Mouse (Mus musculus) frontal cortex, postnatal 36 days (tissue): ENCODE measurements around the gene Cdca3.
"Not testable (repeated sequence)": the region's sequence is repeated elsewhere in the genome, so short reads cannot be mapped to it uniquely, and the experiment has no call there.

Experiments used
- DNase-seq, 2 experiments: peaks; one replicate each; pipeline ENCODE4 v3.0.0; 2022; ENCODE audit warnings: low spot score in 2 of 2

Gene Cdca3

DNA sequence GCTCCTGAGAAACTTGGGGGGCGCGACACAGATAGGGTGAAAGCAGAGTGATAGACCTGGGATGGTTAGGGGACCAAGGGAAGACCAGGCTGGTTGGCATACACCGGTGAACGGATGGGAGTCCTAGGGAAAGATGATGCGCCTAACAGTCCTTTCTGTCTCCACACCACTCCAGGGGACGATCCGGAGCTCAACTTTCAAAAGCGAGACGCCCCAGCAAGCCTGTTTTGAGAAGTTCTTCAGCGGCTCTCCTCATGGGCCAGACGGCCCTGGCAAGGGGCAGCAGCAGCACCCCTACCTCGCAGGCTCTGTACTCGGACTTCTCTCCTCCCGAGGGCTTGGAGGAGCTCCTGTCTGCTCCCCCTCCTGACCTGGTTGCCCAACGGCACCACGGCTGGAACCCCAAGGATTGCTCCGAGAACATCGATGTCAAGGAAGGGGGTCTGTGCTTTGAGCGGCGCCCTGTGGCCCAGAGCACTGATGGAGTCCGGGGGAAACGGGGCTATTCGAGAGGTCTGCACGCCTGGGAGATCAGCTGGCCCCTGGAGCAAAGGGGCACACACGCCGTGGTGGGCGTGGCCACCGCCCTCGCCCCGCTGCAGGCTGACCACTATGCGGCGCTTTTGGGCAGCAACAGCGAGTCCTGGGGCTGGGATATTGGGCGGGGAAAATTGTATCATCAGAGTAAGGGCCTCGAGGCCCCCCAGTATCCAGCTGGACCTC is 20.1 kb upstream of the Cdca3 start:
- DNase-seq = peak in 1 of 2 experiments; percentile 71

DNA sequence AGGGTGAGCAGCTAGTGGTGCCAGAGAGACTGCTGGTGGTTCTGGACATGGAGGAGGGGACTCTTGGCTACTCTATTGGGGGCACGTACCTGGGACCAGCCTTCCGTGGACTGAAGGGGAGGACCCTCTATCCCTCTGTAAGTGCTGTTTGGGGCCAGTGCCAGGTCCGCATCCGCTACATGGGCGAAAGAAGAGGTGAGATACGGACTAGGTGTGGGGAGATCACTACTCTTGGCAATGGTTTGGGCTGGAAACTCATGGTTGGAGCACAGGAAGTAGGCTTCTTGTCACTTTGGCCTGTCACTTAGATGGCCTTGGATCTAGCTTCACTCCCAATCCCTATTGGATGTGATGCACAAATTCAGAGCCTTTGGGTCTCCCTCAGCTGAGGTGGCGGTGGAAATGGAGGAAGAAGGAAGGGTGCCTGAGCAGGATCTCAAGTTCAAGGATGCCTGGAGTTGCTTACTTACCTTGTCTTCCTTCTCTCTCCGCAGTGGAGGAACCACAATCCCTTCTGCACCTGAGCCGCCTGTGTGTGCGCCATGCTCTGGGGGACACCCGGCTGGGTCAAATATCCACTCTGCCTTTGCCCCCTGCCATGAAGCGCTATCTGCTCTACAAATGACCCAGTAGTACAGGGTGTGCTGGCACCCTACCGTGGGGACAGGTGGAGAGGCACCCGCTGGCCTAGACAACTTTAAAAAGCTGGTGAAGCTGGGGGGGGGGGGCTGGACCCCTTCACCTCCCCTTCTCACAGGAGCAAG is 19.4 kb upstream of the Cdca3 start:
- DNase-seq = no peak

DNA sequence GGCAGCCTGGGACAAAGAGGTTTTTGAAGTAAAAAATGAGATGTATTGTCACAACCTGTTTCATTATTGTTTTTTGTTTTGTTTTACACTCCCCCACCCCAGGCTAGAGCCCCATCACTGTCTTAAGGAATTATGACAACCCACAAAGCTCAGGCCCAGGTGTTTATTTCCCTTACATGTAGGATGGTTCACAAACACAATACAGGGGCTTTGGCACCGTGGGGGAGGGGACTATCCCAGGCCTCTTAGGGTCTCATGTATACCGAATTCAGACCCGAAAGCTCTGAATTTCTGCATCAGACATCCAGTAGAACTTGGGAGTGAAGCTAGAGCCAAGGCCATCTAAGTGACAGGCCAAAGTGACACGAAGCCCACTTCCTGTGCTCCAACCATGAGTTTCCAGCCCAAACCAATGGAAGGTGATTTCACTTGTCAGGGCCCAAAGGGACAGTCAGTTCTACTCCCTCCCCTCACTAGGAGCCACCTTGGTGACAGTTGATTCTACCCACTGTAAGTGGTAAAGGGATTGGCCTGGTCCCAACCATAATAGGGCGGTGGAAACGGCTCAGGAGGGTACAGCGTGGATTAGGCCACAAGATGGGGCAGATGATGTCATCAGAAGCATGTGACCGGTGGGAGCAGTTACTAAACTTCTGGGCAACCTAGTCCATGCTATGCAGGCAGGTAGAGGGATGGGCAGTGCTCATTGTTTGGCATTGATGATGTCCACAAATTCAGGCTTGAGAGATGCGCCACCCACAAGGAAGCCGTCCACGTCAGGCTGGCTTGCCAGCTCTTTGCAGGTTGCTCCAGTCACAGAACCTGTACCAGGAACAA is 18.6 kb upstream of the Cdca3 start:
- DNase-seq = not testable (repeated sequence)

DNA sequence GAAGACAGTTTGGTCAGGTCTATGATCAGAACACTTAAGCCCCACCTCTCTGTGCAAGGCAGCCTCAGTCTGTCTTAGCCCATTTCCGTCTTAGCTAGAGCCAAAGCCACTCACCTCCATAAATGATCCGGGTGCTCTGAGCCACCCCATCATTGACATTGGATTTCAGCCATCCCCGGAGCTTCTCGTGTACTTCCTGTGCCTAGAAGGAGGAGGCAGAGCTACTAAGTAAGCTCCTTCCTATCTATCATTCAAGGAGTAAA is 18.0 kb upstream of the Cdca3 start:
- DNase-seq = no peak

DNA sequence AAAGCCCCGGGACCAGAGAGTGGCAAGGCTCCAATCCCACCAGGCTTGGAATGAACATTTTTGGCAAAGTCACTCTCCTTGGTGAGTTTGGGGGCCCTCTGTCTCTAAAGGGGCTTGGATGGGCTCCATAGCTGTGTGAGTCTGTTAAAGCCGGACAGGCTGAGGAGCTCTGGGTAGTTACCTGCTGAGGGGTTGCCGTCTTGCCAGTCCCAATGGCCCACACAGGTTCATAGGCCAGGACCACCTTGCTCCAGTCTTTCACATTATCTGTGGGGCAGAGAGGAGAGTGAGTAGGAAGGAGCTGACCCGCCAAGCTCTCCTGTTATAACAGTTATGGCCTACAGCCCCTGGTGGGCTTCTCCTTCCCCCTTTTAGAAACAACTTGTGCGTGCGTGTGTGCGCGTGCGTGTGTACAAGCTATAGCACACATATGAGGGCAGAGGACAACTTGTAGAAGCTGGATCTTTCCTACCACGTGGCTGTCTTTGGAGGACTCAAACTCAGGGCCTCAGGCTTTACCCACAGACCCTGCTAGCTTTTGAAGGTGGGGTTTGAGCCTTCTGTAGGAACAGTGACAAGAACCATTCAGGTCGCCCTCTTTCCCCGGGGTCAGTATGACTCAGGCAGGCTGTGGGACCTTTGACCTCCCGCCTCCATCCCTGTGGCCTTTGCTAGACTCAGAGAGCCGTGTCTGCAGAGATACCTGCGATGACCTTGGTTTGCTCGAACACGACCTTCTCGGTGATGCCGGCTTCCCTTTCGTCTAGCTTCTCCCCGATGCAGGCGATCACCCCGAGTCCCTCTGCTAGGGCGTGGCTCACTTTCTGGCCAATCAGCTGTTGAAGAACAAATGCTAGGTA is 17.4 kb upstream of the Cdca3 start:
- no peak for DNase-seq

DNA sequence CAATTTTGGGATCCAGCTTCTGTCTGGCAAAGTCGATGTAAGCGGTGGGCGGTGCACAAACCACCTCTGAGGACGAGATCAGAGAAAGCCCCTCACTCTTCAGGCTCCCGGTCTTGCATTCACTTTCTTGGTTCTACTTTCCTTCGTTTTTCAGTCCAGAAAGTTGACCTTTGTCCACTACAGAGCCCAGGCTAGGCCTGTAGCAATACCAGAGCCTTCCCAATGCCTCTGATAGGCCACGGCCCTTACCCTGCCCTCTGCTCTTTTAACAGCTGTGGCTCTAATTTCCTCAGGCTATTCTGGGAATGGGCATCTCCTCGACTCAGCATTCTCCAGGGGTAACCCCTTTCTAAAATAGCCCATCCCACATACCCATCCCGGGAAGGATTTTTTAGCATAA is 16.5 kb upstream of the Cdca3 start:
- no peak for DNase-seq

DNA sequence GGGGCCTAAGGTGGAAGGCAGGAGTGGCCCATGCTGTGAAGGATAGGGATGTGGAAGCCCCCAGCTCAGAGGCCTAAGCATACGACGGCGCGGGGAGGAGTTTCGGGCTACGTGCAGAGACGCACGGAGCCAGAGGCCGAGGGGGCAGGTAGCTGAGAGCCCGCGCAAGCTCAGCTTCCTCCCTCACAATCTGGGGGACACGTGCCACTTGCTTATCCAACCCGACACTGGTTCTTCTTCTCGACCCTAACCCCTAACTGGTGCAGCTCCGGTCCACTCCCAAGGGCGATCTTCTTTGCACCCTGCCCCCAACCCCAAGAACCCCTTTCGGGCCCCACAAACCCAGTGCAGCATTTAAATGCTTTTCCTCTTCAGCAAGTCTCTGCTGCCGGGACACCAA is 15.9 kb upstream of the Cdca3 start:
- peak; percentile 72 to 76 for DNase-seq

DNA sequence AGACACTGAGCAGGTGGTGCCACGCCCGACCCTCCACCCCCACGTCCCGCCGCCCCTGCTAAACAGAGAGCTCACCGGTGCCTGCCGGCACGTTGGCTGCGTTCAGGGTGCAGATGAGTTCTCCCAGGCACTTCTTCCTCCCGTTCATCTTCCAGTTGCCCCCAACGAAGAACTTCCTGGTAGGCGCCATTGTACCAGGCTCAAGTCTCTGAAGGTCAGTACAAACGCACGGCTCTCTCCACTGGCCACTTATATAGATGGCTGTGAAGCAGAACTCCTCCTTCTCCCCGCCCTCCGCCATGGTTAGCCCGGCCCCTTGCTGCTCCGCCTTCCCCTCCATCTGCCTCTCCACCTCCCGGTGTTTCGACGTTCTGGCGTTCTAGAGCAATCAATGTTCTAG is 15.4 kb upstream of the Cdca3 start, which contains the start of gene Tpi1:
TSS of gene Tpi1 (minus strand) at position 364 of the 400 bp plus-strand sequence.
- DNase-seq = peak; percentile 87 to 90

DNA sequence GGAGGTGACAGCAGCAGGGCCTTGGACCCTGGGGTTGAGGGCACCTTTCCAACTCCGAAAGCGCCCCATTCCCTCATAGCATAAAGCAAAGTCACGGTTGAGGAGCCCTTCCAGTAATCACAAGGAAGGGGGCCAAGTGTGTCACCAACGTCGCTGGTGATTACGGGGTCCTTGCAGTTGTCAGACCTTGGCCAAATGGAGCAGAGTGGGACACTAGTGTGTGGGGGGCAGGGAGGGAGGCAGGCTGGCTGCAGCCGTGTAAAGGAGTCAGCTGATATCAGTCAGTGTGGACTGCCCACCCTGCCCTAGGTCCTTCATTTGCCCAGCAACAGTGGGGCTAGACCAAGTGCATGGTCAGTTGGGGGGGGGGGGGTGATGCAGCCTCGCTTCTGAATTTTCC is 14.9 kb upstream of the Cdca3 start:
- no peak for DNase-seq

DNA sequence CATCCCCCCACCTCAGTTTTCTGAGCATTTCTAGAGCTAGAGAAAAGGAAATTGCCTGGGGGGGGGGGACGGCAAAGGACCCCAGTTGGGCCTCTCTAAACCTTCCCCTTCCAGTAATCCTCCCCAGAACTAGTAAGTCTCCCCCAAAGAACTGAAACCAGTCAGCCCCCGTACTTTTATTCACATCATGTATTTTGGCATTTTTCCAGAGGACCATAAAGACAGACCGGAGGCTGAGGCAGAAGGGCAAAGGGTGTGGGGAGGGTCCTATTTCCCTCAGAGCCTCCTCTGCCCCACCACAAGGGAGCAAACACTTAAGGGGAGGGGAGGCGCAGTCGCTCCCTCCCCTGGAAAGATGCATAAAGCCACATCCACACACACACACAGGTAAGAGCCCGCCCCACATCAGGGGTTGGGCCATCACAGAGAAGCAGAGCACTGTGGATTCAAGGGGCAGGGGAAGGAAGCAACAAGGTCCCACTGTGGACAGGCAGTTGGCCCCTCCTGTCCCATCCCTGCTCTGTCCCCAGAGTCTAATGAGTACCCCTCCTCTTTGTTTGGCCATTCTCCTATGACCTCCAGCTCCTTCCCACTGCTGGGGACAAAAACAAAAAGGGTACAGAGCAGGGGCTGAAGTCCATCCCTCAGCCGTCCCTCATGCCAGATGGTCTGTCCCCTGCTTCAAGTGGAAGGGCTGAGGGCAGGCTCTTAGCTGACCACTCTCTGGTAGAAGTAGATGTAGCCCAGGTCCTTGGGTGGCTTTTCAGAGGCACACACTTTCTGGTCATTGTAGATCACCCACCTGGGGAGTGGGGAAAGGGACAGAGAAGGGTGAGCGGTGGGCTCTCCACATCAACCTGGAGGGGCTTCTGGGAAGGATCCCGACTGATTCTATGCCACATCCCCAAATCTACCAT is 14.2 kb upstream of the Cdca3 start:
- DNase-seq = no peak

DNA sequence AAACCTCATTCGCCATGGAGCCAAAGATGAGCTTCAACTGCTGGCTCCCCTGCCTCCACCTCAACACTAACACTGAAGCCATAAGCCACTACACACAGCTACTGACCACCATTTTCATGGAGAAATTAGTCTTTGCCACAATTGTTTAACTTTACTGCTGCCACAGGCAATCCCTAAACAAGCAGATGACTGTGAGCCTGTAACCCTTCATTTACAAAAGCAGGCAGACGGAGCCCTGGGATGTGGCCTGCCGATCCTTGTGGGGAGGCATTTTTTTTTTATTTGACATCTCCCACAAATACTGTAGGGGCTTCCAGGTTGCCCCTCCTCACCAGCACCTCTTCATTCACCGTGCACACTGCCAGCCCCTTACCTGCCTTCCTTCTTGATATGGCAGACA is 12.7 kb upstream of the Cdca3 start:
- DNase-seq = no peak

DNA sequence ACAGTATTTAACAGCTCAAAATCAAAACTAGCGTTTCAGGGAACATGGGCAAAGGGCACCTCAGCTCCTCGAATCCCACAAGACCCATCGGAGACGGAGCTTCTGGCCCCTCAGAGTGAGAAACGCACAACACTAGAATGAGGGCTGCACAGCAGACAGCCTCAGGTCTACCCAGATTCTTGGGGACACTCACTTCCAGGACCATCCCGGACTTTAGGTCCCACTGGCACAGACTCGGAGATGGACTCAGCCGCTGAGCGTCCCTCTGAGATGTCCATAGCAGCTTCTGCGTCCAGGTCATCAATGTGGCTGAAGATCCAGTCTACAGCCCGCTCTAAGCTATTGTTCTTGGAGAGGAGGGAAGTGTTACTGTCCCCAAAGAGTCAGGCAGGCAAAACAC is 12.2 kb upstream of the Cdca3 start:
- no peak for DNase-seq

DNA sequence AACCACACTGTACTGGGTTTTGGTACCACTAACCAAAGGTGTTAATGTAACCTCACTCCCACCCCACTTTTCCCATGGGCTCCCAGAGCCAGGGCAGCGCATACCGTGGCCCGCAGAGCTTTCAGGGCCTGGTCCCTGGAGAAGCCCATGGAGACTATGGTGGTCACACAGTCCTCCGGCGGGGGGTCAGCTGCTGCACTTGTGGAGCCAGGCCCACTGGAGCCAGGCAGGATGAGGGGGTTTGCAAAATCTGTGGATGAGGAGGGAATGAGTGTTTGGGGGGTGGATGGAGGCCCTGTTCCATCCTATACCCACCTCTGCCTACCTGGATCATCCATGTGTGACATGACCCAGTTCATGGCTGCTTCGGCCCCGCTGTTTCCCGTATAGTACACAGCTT is 11.8 kb upstream of the Cdca3 start:
- DNase-seq = no peak

DNA sequence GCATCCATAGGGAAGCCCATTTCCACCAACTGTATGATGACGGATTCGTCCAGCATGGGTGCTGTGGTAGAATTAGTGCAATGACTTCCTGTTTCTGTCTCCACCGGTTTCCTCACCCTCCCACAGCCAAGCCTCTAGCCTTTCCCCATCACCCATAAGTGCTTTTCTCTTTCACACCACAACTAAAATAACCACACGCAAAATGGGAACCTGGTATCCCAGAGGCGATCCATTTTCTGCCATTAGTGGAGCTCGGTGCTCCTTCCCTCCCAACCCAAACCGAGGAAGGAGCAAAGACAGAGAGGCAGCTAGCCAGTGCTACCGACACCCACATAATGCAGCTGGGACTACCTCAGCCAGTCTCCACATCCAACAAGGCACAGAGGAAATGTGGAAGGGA is 11.4 kb upstream of the Cdca3 start:
- DNase-seq = no peak

DNA sequence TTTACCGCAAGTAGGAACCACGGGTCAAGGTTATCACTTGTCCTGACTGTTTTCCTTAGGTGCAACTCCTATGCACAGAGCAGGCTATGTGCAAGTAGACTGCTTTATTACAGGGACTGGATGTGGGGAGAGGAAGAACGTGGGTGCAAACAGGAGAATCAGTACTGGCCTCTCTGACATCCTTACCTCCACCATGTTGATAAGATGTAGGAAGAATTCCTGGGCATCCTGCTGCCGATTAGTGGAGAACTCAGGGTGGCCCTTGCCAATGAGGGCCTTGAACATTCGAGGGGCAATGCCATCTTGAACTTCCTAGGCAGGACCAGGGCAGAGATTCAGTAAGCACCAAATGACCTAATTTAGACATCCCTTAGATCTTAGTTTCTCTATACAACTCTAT is 8.5 kb upstream of the Cdca3 start:
- DNase-seq = no peak

DNA sequence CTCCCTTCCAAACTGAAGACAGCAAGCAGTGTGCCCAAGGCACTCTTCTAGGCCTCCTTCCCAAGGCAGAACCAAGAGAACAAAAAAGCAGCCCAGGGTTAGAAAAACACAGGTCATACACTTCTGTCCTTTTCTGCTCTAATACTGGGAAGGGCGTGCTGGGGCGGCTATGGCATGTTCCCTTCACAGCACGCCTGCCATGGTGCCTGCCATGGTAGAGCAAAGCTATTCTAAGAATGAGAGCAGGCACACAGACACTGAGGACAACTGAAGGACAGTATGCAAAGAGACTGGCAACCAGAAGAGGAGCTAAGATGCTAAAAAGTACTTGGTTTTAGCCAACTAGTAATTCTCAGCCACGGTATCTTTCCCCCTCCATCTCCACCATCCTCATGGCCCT is 7.3 kb upstream of the Cdca3 start:
- DNase-seq = no peak

DNA sequence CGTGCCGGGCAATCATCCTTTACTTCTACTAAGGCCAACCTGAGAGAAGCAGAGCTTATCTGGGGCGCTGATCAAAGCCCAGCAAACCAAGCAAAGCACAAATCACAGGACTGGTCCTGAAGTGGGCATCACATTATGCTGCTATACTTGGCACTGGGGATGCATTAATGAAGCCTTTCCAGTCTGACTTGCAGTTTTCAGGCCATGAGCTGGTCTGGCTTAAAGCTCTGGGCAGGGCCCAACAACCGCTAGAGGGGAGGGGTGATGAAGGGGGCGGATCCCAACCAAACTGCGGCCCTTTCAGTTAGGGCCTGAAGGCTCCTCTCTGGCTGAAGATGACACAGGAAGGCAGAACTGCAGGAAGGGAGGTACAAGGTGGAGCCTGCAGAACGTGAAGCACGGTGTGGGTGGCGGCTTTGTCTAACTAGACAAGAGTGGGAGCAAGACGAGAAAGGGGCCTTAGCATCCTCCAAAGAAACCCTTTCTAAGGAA is 1.2 kb upstream of the Cdca3 start:
- no peak for DNase-seq

DNA sequence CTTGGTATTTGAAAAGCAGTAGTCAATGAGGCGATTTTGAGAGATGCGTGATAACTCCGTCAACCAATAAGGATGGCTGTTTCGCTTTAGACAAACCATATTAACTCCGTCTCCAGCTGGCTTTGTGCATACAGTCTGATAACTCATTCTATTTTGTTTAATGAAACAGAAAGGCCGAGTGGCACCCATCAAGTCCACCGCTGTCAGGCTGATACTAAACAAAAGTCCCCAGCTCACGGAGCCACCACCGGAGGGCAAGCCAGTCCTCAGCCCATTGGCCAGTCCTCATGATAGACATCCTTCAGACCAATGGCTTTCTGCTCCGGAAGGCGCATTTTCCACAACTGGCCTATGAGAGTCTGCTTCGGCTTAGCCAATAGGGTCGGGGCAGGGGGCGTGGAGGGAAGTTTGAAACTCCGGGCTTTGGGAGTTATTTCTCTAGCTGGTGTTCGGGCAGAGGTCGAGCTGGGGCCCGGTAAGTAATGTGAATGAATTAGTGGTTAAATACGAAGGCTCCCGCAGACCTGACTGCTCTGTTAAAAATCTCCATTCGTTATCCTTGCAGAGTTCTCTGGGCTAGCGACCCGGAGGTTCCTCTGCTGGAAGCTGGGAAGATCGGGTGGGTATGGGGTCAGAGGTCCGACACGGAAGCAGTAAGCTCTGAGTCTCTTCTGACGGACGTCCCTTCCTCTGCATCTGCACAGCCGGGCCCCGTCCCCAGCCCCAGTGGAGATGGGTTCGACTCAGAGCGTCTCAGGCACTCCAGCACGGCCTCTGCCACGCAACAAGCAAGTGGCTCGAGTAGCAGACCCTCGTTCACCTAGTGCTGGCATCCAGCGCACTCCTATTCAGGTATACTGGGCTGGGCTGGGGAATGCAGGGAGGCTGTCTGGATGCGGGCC is 703 bp downstream of the Cdca3 start:
- peak; percentile 90 to 95 for DNase-seq

DNA sequence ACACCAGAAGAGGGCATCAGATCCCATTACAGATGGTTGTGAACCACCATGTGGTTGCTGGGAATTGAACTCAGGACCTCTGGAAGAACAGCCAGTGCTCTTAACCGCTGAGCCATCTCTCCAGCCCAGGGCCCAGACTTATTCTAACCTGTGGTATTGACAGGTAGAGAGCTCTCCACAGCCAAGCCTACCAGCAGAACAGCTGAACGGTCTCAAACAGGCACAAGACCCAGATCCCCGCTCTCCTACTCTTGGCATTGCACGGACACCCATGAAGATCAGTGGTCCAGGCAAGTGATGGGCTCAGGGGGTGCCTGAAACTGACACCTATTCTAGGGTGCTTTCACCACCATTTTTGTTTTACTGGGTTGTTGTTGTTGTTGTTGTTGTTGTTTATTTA is 1.9 kb downstream of the Cdca3 start:
- DNase-seq = not testable (repeated sequence)

DNA sequence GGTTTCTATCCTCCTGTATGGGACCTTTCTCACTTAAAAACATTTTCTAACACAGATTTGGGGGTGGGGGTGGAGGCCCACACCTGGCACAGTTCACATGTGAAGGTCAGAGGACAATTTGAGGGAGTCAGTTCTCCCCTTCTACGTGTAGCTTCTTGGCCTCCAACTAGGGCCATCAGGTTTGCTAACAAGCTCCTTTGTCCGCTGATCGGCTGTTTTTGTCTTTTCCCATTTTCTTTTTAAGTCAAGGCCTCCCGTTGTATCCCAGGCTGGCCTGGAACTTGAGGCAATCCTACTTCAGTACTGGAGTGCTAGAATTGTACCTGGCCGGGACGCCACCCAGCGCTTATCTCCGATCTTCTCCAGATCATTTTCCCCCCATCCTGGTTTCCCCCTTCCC is 2.3 kb downstream of the Cdca3 start:
- no peak for DNase-seq
